Mouse (Mus musculus): ENCODE data around the gene Irx4.

GRCm38 (mm10) chr13:73304729-73305128 lies 44.5 kb downstream of the Irx4 start:
- TF ChIP-seq MAFK (IDR thresholded peaks at IDR 0.05; ENCODE audit: insufficient read depth, low read depth, low read length) (no peak), HCFC1 (IDR thresholded peaks at IDR 0.05; ENCODE audit: borderline replicate concordance, insufficient read depth, low read length) (no peak), ZC3H11A (IDR thresholded peaks at IDR 0.05; ENCODE audit: borderline replicate concordance, low read depth, low read length) (no peak), ZNF384 (IDR thresholded peaks at IDR 0.05; ENCODE audit: low read depth, low read length) (no peak)

Measured in ES-E14 (cell line).